22 mouse cellular contexts compared by ENCODE assay signal in the genomic region with DNA sequence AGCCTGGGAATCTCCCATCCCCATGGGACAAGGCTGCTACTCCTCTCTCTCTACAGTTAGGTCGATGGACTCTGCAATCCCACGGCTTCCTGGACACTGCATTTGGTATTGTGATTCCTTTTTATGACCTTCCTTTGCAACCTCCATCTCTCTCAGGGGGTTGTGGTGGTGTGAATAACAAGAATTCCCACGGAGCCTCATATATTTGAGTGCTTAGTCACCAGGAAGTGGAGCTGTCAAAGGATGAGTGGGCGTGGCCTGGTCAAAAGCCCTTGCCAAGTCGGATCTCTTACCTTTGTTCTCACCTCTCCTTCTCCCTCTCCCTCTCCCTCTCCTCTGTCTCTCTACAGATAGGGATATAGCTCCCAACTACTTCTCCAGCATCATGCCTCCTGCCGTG. TPM values are rescaled to one million over a fixed set of nuclear protein-coding genes. Genes with fewer than 3 reads are reported as not detected.
DNase-seq lines count a peak whose midpoint lies in the region; ATAC-seq and TF ChIP-seq lines count a peak whose summit lies in the region.
"Had no signal": no experiment of that assay in that cellular context is flagged by ENCODE, and none has a peak within 500 bp of the region (broad histone marks: within the 10 kb centered on the region; RNA-seq: fewer than 3 reads in every experiment).

No protein-coding gene starts in this region.

- WGBS in kidney, adult 2 months: 28% methylated on average over 6 of the region's 6 CpGs
- WGBS in kidney, embryonic 16.5 days: 32% methylated on average over 6 of the region's 6 CpGs
- 65% methylated on average over 6 of the region's 6 CpGs for WGBS in forebrain, embryonic 12.5 days
- 68% methylated on average over 6 of the region's 6 CpGs for WGBS in limb, embryonic 10.5 days

- no peak overlapping the region for H3K4me2 ChIP-seq in kidney, embryonic 16.5 days (replicated peaks; ENCODE audit: low read depth, low read length)
- H3K4me2 ChIP-seq in forebrain, embryonic 12.5 days: no peak overlapping the region
- H3K4me2 ChIP-seq: embryonic facial prominence, embryonic 12.5 days; liver, embryonic 12.5 days; lung, embryonic 15.5 days; neural tube, embryonic 12.5 days; stomach, embryonic 15.5 days had no signal

- H3K9me3 ChIP-seq in kidney, embryonic 16.5 days (ENCODE audit: low read length): no peaks in the 10 kb centered on the region
- no peaks in the 10 kb centered on the region for H3K9me3 ChIP-seq in forebrain, embryonic 12.5 days
- no peaks in the 10 kb centered on the region for H3K9me3 ChIP-seq in limb, embryonic 10.5 days (replicated peaks)
- H3K9me3 ChIP-seq: embryonic facial prominence, embryonic 12.5 days; heart, embryonic 10.5 days; liver, embryonic 12.5 days; lung, embryonic 15.5 days; neural tube, embryonic 12.5 days; stomach, embryonic 15.5 days had no signal

- no peaks in the 10 kb centered on the region for H3K36me3 ChIP-seq in kidney, adult 2 months (ENCODE audit: control insufficient read depth, insufficient read depth, low read length)
- no peaks in the 10 kb centered on the region for H3K36me3 ChIP-seq in kidney, embryonic 16.5 days (ENCODE audit: insufficient read depth, low read length)
- H3K36me3 ChIP-seq in forebrain, embryonic 12.5 days (replicated peaks): no peaks in the 10 kb centered on the region
- H3K36me3 ChIP-seq in limb, embryonic 10.5 days: no peaks in the 10 kb centered on the region
- H3K36me3 ChIP-seq: embryonic facial prominence, embryonic 12.5 days; heart, embryonic 10.5 days; liver, embryonic 12.5 days; lung, embryonic 15.5 days; neural tube, embryonic 12.5 days; stomach, embryonic 15.5 days had no signal

- no peaks in the 10 kb centered on the region for H3K27me3 ChIP-seq in kidney, adult 2 months (replicated peaks; ENCODE audit: control insufficient read depth, insufficient read depth, low read length)
- no peaks in the 10 kb centered on the region for H3K27me3 ChIP-seq in kidney, embryonic 16.5 days (ENCODE audit: insufficient read depth, low read length)
- H3K27me3 ChIP-seq in Patski: no peaks in the 10 kb centered on the region
- H3K27me3 ChIP-seq in forebrain, embryonic 12.5 days: no peaks in the 10 kb centered on the region
- no peaks in the 10 kb centered on the region for H3K27me3 ChIP-seq in limb, embryonic 10.5 days (ENCODE audit: low read depth, poor library complexity, severe bottlenecking)
- H3K27me3 ChIP-seq: embryonic facial prominence, embryonic 12.5 days; liver, embryonic 12.5 days; lung, embryonic 15.5 days; neural tube, embryonic 12.5 days; stomach, embryonic 15.5 days had no signal

- CTCF ChIA-PET in Patski (lab: Charles Lee): interaction anchor here (0.8 to 1.9 kb wide), 3 partner anchors 10 to 19 kb away, joined by 3 to 5 read pairs (median 3); no protein-coding TSS in a partner anchor

- no peak for TF ChIP-seq CTCF in kidney, adult 2 months (conservative IDR thresholded peaks at IDR 0.05; ENCODE audit: insufficient read depth, insufficient read length, low read depth, low read length)
- TF ChIP-seq CTCF in Patski (IDR thresholded peaks at IDR 0.05): no peak

- TF ChIP-seq POLR2A in kidney, adult 2 months (IDR thresholded peaks at IDR 0.05; ENCODE audit: low read depth, low read length): no peak

- POLR2A ChIA-PET in Patski (lab: Charles Lee): interaction anchor here (0.7 to 0.9 kb wide), 2 partner anchors 9 to 13 kb away, joined by 6 to 7 read pairs; no protein-coding TSS in a partner anchor

- no peaks in the 10 kb centered on the region for H3K4me1 ChIP-seq in kidney, adult 2 months (ENCODE audit: control insufficient read depth, insufficient read depth, low read length)
- peaks cover 3% of the 10 kb centered on the region; the same call in 1 of the 2 replicates for H3K4me1 ChIP-seq in kidney, embryonic 16.5 days (ENCODE audit: insufficient read depth, low read length)
- no peaks in the 10 kb centered on the region for H3K4me1 ChIP-seq in forebrain, embryonic 12.5 days
- 0 out of 2 replicates have a peak, but pooled peaks cover 3% of the 10 kb centered on the region for H3K4me1 ChIP-seq in limb, embryonic 10.5 days
- H3K4me1 ChIP-seq: embryonic facial prominence, embryonic 12.5 days; liver, embryonic 12.5 days; lung, embryonic 15.5 days; neural tube, embryonic 12.5 days; stomach, embryonic 15.5 days had no signal

- in situ Hi-C loops in Patski (cut with MboI; ENCODE audit: low pct_unique_long_range_greater_than_20kb): loop anchor here (25.0 kb wide), 1 partner anchor 1201 kb away; no protein-coding TSS in a partner anchor

- H3K27ac ChIP-seq in kidney, adult 2 months (ENCODE audit: insufficient read depth, low read depth, low read length): no peak overlapping the region
- no peak overlapping the region for H3K27ac ChIP-seq in kidney, embryonic 16.5 days (ENCODE audit: low read length)
- H3K27ac ChIP-seq in forebrain, embryonic 12.5 days: no peak overlapping the region
- H3K27ac ChIP-seq in limb, embryonic 10.5 days: no peak overlapping the region
- H3K27ac ChIP-seq: embryonic facial prominence, embryonic 12.5 days; heart, embryonic 10.5 days; liver, embryonic 12.5 days; lung, embryonic 15.5 days; neural tube, embryonic 12.5 days; stomach, embryonic 15.5 days had no signal

- no peak overlapping the region for H3K4me3 ChIP-seq in kidney, adult 2 months (ENCODE audit: insufficient read depth, low read depth, low read length)
- H3K4me3 ChIP-seq in kidney, embryonic 16.5 days (ENCODE audit: low read length): no peak overlapping the region
- H3K4me3 ChIP-seq in forebrain, embryonic 12.5 days (replicated peaks): no peak overlapping the region
- no peak overlapping the region for H3K4me3 ChIP-seq in limb, embryonic 10.5 days
- H3K4me3 ChIP-seq: embryonic facial prominence, embryonic 12.5 days; heart, embryonic 10.5 days; liver, embryonic 12.5 days; lung, embryonic 15.5 days; neural tube, embryonic 12.5 days; stomach, embryonic 15.5 days had no signal

- DNase-seq in kidney, adult 2 months: peak; percentile 68
- DNase-seq in 416B (ENCODE audit: low read depth) (peak; percentile 11), Patski (ENCODE audit: low read depth, low spot score) (peak; percentile 77)
- DNase-seq in kidney, postnatal 14 days: peak; percentile 40
- DNase-seq in limb, embryonic 10.5 days (ENCODE audit: low spot score): no peak
- no peak for DNase-seq in frontal cortex, postnatal 25 days (ENCODE audit: low spot score in 2 of 2)
- DNase-seq: adrenal gland, postnatal 36 days; cerebellum, adult 2 months; gastrocnemius, postnatal 25 days; heart, postnatal 36 days; layer of hippocampus, postnatal 36 days; spleen, adult 18-20 months had no signal

- no peak overlapping the region for H3K9ac ChIP-seq in kidney, embryonic 16.5 days (replicated peaks; ENCODE audit: low read length)
- no peak overlapping the region for H3K9ac ChIP-seq in forebrain, embryonic 12.5 days
- H3K9ac ChIP-seq: embryonic facial prominence, embryonic 12.5 days; liver, embryonic 12.5 days; lung, embryonic 15.5 days; neural tube, embryonic 12.5 days; stomach, embryonic 15.5 days had no signal

- ATAC-seq in kidney, embryonic 16.5 days (ENCODE audit: low FRiP score, low TSS enrichment): no peak
- ATAC-seq in Patski: peak; percentile 68
- ATAC-seq in forebrain, embryonic 12.5 days (ENCODE audit: low FRiP score): no peak
- ATAC-seq: hindbrain, embryonic 16.5 days; liver, embryonic 12.5 days; midbrain, embryonic 16.5 days had no signal

RNA-seq across cellular contexts. Expression of a gene that starts 25.4 kb away (rescaled TPM):
- polyA plus RNA-seq in kidney, adult 2 months (2012; rRNA removed): 13.9 and 15.7 TPM in 2 replicates
- 25.0 and 27.7 TPM in 2 replicates for polyA plus RNA-seq in kidney, embryonic 16.5 days (2015; fragmentation: Nextera tagmentation; extraction: Ambion mirVana)
- polyA plus RNA-seq in Patski (2021): 122 TPM
- 21.8 and 22.9 TPM in 2 replicates for polyA plus RNA-seq in forebrain, embryonic 12.5 days (2016; fragmentation: Nextera tagmentation; extraction: Ambion mirVana)
- 19.5 and 29.6 TPM in 2 replicates for polyA plus RNA-seq in limb, embryonic 10.5 days (2016; fragmentation: Nextera tagmentation; extraction: Ambion mirVana)

RNA-seq across cellular contexts. Expression of a gene that starts 51.4 kb away (rescaled TPM):
- polyA plus RNA-seq in kidney, adult 2 months (2012; rRNA removed): 15.8 and 16.7 TPM in 2 replicates
- 5.0 and 5.1 TPM in 2 replicates for polyA plus RNA-seq in kidney, embryonic 16.5 days (2015; fragmentation: Nextera tagmentation; extraction: Ambion mirVana)
- polyA plus RNA-seq in Patski (2021): 27.7 TPM
- polyA plus RNA-seq in forebrain, embryonic 12.5 days (2016; fragmentation: Nextera tagmentation; extraction: Ambion mirVana): 7.1 and 7.4 TPM in 2 replicates
- 6.0 TPM in 2 replicates for polyA plus RNA-seq in limb, embryonic 10.5 days (2016; fragmentation: Nextera tagmentation; extraction: Ambion mirVana)

RNA-seq across cellular contexts. Expression of a gene that starts 52.3 kb away (rescaled TPM):
- polyA plus RNA-seq in kidney, adult 2 months (2012; rRNA removed): 47.9 and 51.6 TPM in 2 replicates
- polyA plus RNA-seq in kidney, embryonic 16.5 days (2015; fragmentation: Nextera tagmentation; extraction: Ambion mirVana): 124 and 131 TPM in 2 replicates
- 100 TPM for polyA plus RNA-seq in Patski (2021)
- polyA plus RNA-seq in forebrain, embryonic 12.5 days (2016; fragmentation: Nextera tagmentation; extraction: Ambion mirVana): 107 and 110 TPM in 2 replicates
- polyA plus RNA-seq in limb, embryonic 10.5 days (2016; fragmentation: Nextera tagmentation; extraction: Ambion mirVana): 172 and 198 TPM in 2 replicates

Comparison
In these comparisons a context has a peak if more than half of its experiments do, and no peak if none do; other contexts are left out.
1. DNase-seq: peak in kidney, adult 2 months (single experiment), 416B (single experiment), Patski (single experiment) and kidney, postnatal 14 days (single experiment); none in limb, embryonic 10.5 days (single experiment) and frontal cortex, postnatal 25 days (0 of 2).